8 mouse cellular contexts compared by ENCODE assay signal in the genomic region with DNA sequence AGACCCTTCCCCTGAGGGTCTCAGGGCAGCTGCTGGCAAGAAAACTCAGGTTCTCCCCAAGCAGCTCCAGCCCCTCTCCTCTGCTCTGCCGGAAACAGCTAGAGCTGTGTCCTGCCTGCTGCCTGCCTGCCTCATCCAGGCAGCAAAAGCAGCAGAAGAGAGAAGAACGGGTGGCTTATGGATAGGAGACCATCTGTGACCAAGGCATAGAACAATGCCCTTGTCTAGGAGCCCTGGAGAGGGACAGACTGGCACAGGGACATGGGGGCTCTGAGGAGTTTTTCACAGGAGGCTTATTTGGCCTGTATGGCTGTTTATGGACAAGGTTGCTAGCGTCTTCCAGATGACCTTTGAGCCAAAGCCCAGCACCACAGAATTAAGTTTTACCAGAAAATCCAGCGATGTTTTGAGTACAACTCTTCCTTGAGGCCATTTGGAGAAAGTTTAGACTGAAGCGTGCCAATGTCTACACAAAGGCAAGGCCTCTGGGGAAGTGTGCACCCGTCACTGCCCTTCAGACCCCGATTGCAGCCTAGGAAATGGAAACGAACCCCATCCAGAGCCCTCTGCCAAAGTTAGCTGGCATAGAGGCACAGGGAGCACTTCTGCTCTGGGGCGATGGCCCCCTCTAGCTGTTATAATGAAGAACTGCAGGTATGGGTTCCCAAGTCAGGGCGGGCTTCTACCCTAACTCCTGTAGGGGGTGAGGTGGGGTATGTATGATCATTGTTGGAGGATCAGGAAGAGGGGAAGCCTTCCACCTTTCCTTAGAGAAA. TPM values are rescaled to one million over a fixed set of nuclear protein-coding genes. Genes with fewer than 3 reads are reported as not detected.
DNase-seq lines count a peak whose midpoint lies in the region; ATAC-seq lines count a peak whose summit lies in the region.

No protein-coding gene starts in this region.

- WGBS in limb, embryonic 11.5 days = 46% methylated on average over 10 of the region's 10 CpGs
- 50% methylated on average over 10 of the region's 10 CpGs for WGBS in limb, embryonic 10.5 days
- 44% methylated on average over 10 of the region's 10 CpGs for WGBS in forebrain, embryonic 12.5 days

- no peaks in the 10 kb centered on the region for H3K9me3 ChIP-seq in limb, embryonic 11.5 days (ENCODE audit: control insufficient read depth, low read length)
- no peaks in the 10 kb centered on the region for H3K9me3 ChIP-seq in limb, embryonic 10.5 days (replicated peaks)
- H3K9me3 ChIP-seq in forebrain, embryonic 12.5 days = no peaks in the 10 kb centered on the region
- no peaks in the 10 kb centered on the region for H3K9me3 ChIP-seq in megakaryocyte, embryonic 14.5 days

- DNase-seq in limb, embryonic 11.5 days (ENCODE audit: low spot score) = peak; percentile 51
- no peak for DNase-seq in limb, embryonic 10.5 days (ENCODE audit: low spot score)
- DNase-seq in brain, adult 2 months (ENCODE audit: low read depth, low spot score) = peak; percentile 78
- DNase-seq in heart, postnatal 36 days = peak; percentile 56 to 71
- DNase-seq in layer of hippocampus, postnatal 10 days (ENCODE audit: low spot score in 2 of 2) = peak; percentile 72 to 78
- DNase-seq in spleen, postnatal 4 days (ENCODE audit: low spot score in 2 of 2) = peak; percentile 49 to 78

- H3K27me3 ChIP-seq in limb, embryonic 11.5 days (ENCODE audit: control insufficient read depth, insufficient read depth, low read length) = no peaks in the 10 kb centered on the region
- no peaks in the 10 kb centered on the region for H3K27me3 ChIP-seq in limb, embryonic 10.5 days (ENCODE audit: low read depth, poor library complexity, severe bottlenecking)
- no peaks in the 10 kb centered on the region for H3K27me3 ChIP-seq in forebrain, embryonic 12.5 days
- no peaks in the 10 kb centered on the region for H3K27me3 ChIP-seq in megakaryocyte, embryonic 14.5 days (replicated peaks)

- no peak overlapping the region for H3K9ac ChIP-seq in limb, embryonic 11.5 days (ENCODE audit: low read length)
- H3K9ac ChIP-seq in forebrain, embryonic 12.5 days = 0 out of 2 replicates have a peak overlapping the region, but pooled peaks have one; percentile 1

- 0 out of 2 replicates have a peak, but pooled peaks cover 2% of the 10 kb centered on the region for H3K36me3 ChIP-seq in limb, embryonic 11.5 days (ENCODE audit: control insufficient read depth, insufficient read depth, low read length)
- peaks cover 73% of the 10 kb centered on the region for H3K36me3 ChIP-seq in limb, embryonic 10.5 days
- peaks cover 43% of the 10 kb centered on the region for H3K36me3 ChIP-seq in forebrain, embryonic 12.5 days (replicated peaks)
- peaks cover 55% of the 10 kb centered on the region for H3K36me3 ChIP-seq in megakaryocyte, embryonic 14.5 days (replicated peaks; ENCODE audit: low read length)

- ATAC-seq in limb, embryonic 11.5 days (ENCODE audit: insufficient number of reproducible peaks, low FRiP score, low TSS enrichment, low read depth) = no peak
- 0 out of 2 replicates have a peak, but pooled peaks have one; percentile 30 for ATAC-seq in forebrain, embryonic 12.5 days (ENCODE audit: low FRiP score)

- H3K4me3 ChIP-seq in limb, embryonic 11.5 days (ENCODE audit: low read depth, low read length) = no peak overlapping the region
- H3K4me3 ChIP-seq in limb, embryonic 10.5 days = no peak overlapping the region
- no peak overlapping the region for H3K4me3 ChIP-seq in forebrain, embryonic 12.5 days (replicated peaks)
- H3K4me3 ChIP-seq in megakaryocyte, embryonic 14.5 days (replicated peaks) = peak overlapping the region; percentile 40

- H3K4me2 ChIP-seq in limb, embryonic 11.5 days (ENCODE audit: low read depth, severe bottlenecking) = no peak overlapping the region
- no peak overlapping the region for H3K4me2 ChIP-seq in forebrain, embryonic 12.5 days

- H3K27ac ChIP-seq in limb, embryonic 11.5 days (replicated peaks; ENCODE audit: low read depth, low read length) = no peak overlapping the region
- no peak overlapping the region for H3K27ac ChIP-seq in limb, embryonic 10.5 days
- H3K27ac ChIP-seq in forebrain, embryonic 12.5 days = peak overlapping the region; percentile 46; the same call in 1 of the 2 replicates

- peaks cover 19% of the 10 kb centered on the region for H3K4me1 ChIP-seq in limb, embryonic 11.5 days (ENCODE audit: control insufficient read depth, insufficient read depth, low read length)
- H3K4me1 ChIP-seq in limb, embryonic 10.5 days = peaks cover 60% of the 10 kb centered on the region
- H3K4me1 ChIP-seq in forebrain, embryonic 12.5 days = peaks cover 24% of the 10 kb centered on the region
- H3K4me1 ChIP-seq in megakaryocyte, embryonic 14.5 days = peaks cover 100% of the 10 kb centered on the region

- intact Hi-C loops in heart, postnatal 36 days (cut with DNase I) = loop anchor here (2.0 kb wide), 1 partner anchor 55 kb away; a partner anchor contains a TSS

RNA-seq across cellular contexts. Expression of a gene that starts 49.3 kb away (rescaled TPM):
- polyA plus RNA-seq in limb, embryonic 11.5 days (2014; fragmentation: Nextera tagmentation; extraction: Ambion mirVana) = 16.7 and 18.0 TPM in 2 replicates
- 13.0 and 15.2 TPM in 2 replicates for polyA plus RNA-seq in limb, embryonic 10.5 days (2016; fragmentation: Nextera tagmentation; extraction: Ambion mirVana)
- 33.9 and 35.1 TPM in 2 replicates for polyA plus RNA-seq in forebrain, embryonic 12.5 days (2016; fragmentation: Nextera tagmentation; extraction: Ambion mirVana)
- 10 to 100 TPM; 38.7 to 40.0 TPM for total RNA-seq in heart, postnatal 36 days (2021)
- total RNA-seq in layer of hippocampus, postnatal 10 days (2021) = 100 to 1,000 TPM; 108 to 111 TPM
- polyA plus RNA-seq in megakaryocyte, embryonic 14.5 days (2012; ENCODE audit: insufficient read depth, low replicate concordance) = 207 and 435 TPM in 2 replicates

RNA-seq across cellular contexts. Expression of a gene that starts 55.5 kb away (rescaled TPM):
- 45.3 and 46.8 TPM in 2 replicates for polyA plus RNA-seq in limb, embryonic 11.5 days (2014; fragmentation: Nextera tagmentation; extraction: Ambion mirVana)
- polyA plus RNA-seq in limb, embryonic 10.5 days (2016; fragmentation: Nextera tagmentation; extraction: Ambion mirVana) = 53.8 and 58.5 TPM in 2 replicates
- 38.7 and 44.1 TPM in 2 replicates for polyA plus RNA-seq in forebrain, embryonic 12.5 days (2016; fragmentation: Nextera tagmentation; extraction: Ambion mirVana)
- 10 to 100 TPM; 10.8 to 12.7 TPM for total RNA-seq in heart, postnatal 36 days (2021)
- 10 to 100 TPM; 20.8 to 21.9 TPM for total RNA-seq in layer of hippocampus, postnatal 10 days (2021)
- polyA plus RNA-seq in megakaryocyte, embryonic 14.5 days (2012; ENCODE audit: insufficient read depth, low replicate concordance) = 8.7 and 23.5 TPM in 2 replicates

RNA-seq across cellular contexts. Expression of a gene that starts 56.7 kb away (rescaled TPM):
- 147 and 158 TPM in 2 replicates for polyA plus RNA-seq in limb, embryonic 11.5 days (2014; fragmentation: Nextera tagmentation; extraction: Ambion mirVana)
- polyA plus RNA-seq in limb, embryonic 10.5 days (2016; fragmentation: Nextera tagmentation; extraction: Ambion mirVana) = 159 and 168 TPM in 2 replicates
- 241 and 254 TPM in 2 replicates for polyA plus RNA-seq in forebrain, embryonic 12.5 days (2016; fragmentation: Nextera tagmentation; extraction: Ambion mirVana)
- 10 to 100 TPM; 88.4 to 97.0 TPM for total RNA-seq in heart, postnatal 36 days (2021)
- 100 to 1,000 TPM; 233 to 238 TPM for total RNA-seq in layer of hippocampus, postnatal 10 days (2021)
- 35.2 and 96.8 TPM in 2 replicates for polyA plus RNA-seq in megakaryocyte, embryonic 14.5 days (2012; ENCODE audit: insufficient read depth, low replicate concordance)
